Mouse (Mus musculus) frontal cortex, postnatal 36 days (tissue): Measurements from ENCODE around the gene Gm49510.

Experiments
- DNase-seq, 2 experiments: peaks; one replicate each; pipeline ENCODE4 v3.0.0; 2022; ENCODE audit warnings: low spot score in 2 of 2

The Gm49510 gene

DNA sequence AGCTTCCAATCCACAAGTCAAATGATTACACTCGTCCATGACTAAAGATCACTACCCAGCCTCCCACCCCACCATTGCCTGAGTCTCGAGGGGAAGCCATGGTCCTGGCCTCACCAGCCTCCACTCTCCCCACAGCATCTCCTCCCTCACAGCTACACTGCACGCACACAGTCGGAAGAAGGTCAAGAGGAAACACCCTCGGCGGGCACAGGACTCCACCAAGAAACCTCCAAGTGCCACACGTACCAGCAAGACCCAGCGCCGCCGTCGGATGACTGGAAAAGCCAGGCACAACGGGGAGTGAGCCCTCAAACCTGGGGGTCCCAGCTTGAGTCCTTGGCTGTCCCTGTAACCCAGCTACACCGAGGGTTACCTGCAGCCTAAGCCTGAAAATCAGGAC lies 40.9 kb downstream of the Gm49510 start:
- DNase-seq: no peak

GRCm38 (mm10) chr15:78942663-78943062 lies 43.2 kb downstream of the Gm49510 start:
- peak; percentile 78 to 83 for DNase-seq

DNA sequence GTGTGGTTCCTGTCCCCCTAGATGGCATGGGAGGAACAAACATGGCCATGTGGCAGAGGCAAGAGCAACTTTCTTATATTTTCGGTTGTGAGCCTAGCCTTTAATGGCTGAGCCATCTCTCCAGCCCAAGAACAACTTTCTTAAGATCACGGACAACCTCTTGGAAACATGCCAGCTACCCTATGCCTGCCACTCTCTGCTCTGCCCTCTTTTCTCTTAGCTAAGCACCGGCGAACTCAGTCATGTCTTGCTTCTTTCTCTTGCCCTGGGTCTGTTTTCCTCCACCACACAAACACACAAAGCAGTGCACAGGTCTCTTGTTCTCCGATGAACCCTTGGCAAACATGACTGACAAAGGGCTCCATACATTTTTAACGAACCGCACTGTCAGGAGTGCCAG lies 46.8 kb downstream of the Gm49510 start:
- DNase-seq: no peak

- peak; percentile 69 to 87 for DNase-seq
These were observed 48.2 kb downstream of the Gm49510 start, which contains the start of gene Triobp for GRCm38 (mm10) chr15:78947657-78948056. TSS of gene Triobp (plus strand) at chr15:78947724.

GRCm38 (mm10) chr15:78948152-78948725 lies 48.8 kb downstream of the Gm49510 start:
- DNase-seq: no peak

- DNase-seq: no peak
These were observed 49.4 kb downstream of the Gm49510 start for GRCm38 (mm10) chr15:78948883-78949282.

DNA sequence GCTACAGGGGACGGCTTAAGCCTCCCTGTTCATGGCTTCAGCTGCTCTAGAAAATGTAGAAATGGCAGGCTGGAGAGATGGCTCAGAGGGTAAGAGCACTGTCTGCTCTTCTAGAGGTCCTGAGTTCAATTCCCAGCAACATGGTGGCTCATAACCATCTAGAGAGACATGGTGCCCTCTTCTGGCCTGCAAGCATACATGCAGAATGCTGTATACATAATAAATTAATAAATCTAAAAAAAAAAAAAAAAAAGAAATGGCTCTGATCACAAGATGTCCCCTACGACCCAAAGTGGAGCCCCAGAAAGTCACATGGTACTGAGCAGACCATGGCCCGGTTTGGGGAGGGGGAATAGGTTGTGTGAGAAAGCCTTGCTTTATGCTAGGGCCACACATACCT lies 56.2 kb downstream of the Gm49510 start:
- no peak for DNase-seq

- no peak for DNase-seq
These were observed 56.9 kb downstream of the Gm49510 start for GRCm38 (mm10) chr15:78956351-78956750.

DNA sequence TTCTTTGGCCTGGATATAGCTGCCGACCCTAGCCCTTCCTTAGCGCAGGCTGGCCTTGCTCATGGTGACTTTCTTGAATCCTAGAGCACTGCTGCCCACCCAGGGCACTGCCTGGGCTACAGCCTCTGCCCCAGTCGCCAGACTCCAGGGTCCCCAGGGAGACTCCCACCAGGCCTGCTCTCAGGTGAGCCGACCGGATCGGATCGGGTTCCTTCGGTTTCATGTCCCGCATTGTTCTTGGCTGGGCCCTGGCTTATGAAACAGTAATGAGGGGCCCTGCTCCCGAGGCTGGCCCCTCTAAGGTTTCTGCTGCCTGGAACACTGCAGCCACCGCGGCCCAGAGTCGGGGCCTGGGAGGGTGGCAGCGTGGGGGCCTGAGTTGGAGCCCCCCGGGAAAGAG lies 57.6 kb downstream of the Gm49510 start:
- DNase-seq: no peak

DNA sequence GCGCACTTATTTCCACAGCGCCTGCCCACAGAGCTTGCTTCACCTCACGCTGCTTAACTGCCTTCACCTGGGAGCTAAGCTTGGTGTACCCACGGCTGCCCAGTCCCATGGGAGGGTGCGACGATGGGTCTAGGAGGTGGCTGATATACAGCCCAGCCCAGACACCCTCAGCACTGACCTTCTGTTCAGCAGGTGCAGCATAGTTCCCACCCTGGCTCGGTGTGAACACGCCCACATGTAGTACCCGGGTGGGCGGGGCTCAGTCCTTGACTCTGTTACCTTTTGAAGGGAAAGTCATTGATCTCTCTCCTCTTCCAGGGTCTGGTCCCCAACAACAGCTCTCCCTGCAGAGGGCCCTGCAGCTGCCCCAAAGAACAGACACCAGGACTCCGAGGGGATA lies 60.1 kb downstream of the Gm49510 start:
- no peak for DNase-seq

- no peak for DNase-seq
These were observed 60.6 kb downstream of the Gm49510 start for GRCm38 (mm10) chr15:78960088-78960487.

- peak in 1 of 2 experiments; percentile 44 for DNase-seq
These were observed 63.4 kb downstream of the Gm49510 start for GRCm38 (mm10) chr15:78962885-78963284.
